Mouse (Mus musculus) ES-Bruce4 (cell line): ENCODE data around the gene Comtd1.

Source experiments
- CTCF ChIP-seq: IDR thresholded peaks from one replicate; pipeline ENCODE4 v1.8.1; 2011; ENCODE audit warnings: low read depth, low read length
- POLR2A ChIP-seq: IDR thresholded peaks from one replicate; pipeline ENCODE4 v1.8.1; 2011; ENCODE audit warnings: low read length; ENCODE audit not compliant: insufficient read depth

DNA sequence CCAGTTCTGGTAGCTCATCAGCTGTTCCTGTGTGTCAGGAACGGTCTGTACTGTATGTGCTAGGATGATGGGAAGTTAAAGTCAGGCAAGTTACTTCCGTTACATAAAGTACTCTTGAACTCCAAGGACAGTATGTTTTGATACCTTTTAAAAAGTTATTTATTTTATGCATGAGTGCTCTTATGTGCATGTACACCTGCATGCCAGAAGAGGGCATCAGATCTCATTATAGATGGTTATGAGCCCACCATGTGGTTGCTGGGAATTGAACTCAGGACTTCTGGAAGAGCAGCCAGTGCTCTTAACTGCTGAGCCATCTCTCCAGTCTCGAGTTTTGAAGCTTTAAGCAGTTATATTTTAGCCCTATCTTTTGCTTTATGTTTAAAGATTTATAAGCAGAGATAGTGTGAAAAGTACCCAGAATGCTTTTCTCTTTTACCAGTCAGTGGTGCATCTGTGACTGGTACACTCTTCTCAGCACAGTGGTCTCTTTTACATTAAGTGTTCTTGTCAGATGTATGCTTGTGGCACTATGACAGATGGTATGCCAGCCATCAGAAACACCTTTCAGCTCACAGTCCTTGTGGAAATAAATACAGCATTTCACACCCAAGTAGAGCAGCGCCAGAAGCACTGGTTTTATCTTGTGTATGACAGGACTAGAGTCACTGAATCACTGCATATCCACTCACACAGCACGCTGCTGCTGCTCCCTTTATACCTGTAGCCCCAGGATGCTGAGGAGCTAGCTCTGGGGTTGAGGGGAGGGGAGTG is 6.8 kb downstream of the Comtd1 start:
- TF ChIP-seq CTCF (no peak), POLR2A (no peak)
